Mouse (Mus musculus) intestine, postnatal 0 days (tissue): Measurements from ENCODE around the gene Klrb1. TPM values are rescaled to one million over a fixed set of nuclear protein-coding genes. Genes with fewer than 3 reads are reported as not detected.

Source experiments
- ATAC-seq: fragments of 200-750 bp; cut with Nextera tagmentation; 2 replicates; pipeline ENCODE4 v1.8.0; 2017; ENCODE audit warnings: mild to moderate bottlenecking, moderate TSS enrichment, moderate library complexity
- H3K27ac ChIP-seq: fragments of 300-500 bp; sonication (generic); 2 replicates; pipeline ENCODE4 v1.5.1; 2014; ENCODE audit warnings: mild to moderate bottlenecking, low read depth, low read length, moderate library complexity
- H3K27me3 ChIP-seq: fragments of 300-500 bp; sonication (generic); replicated peaks from 2 replicates; pipeline ENCODE4 v1.6.1; 2014; ENCODE audit warnings: low read length, mixed read lengths; ENCODE audit not compliant: control insufficient read depth, insufficient read depth
- H3K36me3 ChIP-seq: fragments of 300-500 bp; sonication (generic); 2 replicates; pipeline ENCODE4 v1.6.1; 2014; ENCODE audit warnings: mild to moderate bottlenecking, moderate library complexity; ENCODE audit not compliant: control insufficient read depth, insufficient read depth
- H3K4me1 ChIP-seq: fragments of 300-500 bp; sonication (generic); replicated peaks from 2 replicates; pipeline ENCODE4 v1.6.1; 2014; ENCODE audit warnings: antibody characterized with exemption, low read length, mixed read lengths; ENCODE audit not compliant: control insufficient read depth, insufficient read depth
- H3K4me2 ChIP-seq: fragments of 300-500 bp; sonication (generic); replicated peaks from 2 replicates; pipeline ENCODE4 v1.6.1; 2014; ENCODE audit warnings: low read depth, mild to moderate bottlenecking, moderate library complexity
- H3K4me3 ChIP-seq: fragments of 300-500 bp; sonication (generic); 2 replicates; pipeline ENCODE4 v1.5.1; 2014; ENCODE audit warnings: low read depth, low read length
- H3K9ac ChIP-seq: fragments of 300-500 bp; sonication (generic); 2 replicates; pipeline ENCODE4 v1.6.1; 2014; ENCODE audit warnings: mild to moderate bottlenecking, low read depth, low read length
- H3K9me3 ChIP-seq: fragments of 300-500 bp; sonication (generic); 2 replicates; pipeline ENCODE4 v1.6.1; 2016; ENCODE audit warnings: mixed run types; ENCODE audit not compliant: control insufficient read depth
- CTCF ChIP-seq: sonication (generic); IDR thresholded peaks from 2 replicates; pipeline ENCODE4 v1.5.1; 2016; ENCODE audit warnings: low read depth, mild to moderate bottlenecking, control low read depth, antibody characterized with exemption, moderate library complexity
- WGBS: fragments of 180-500 bp; shearing (Covaris S2); extraction: QIAGEN DNeasy Blood & Tissue Kit; methylation state at CpG from one replicate; pipeline ENCODE4 v1.1.7; 2014; 5-methylcytosine and 5-hydroxymethylcytosine counted together
- polyA plus RNA-seq: library from polyadenylated mRNA; unstranded; fragments of >200 nt; fragmentation: Nextera tagmentation; extraction: Ambion mirVana; gene quantifications from 2 replicates; pipeline ENCODE4 v1.2.1, GENCODE M21; 2015

Gene Klrb1
- polyA plus RNA-seq, 1 experiment from 2014 or later = 0.13 TPM

GRCm38 (mm10) chr6:128679574-128679973 lies 43.3 kb downstream of the Klrb1 start:
- H3K27me3 ChIP-seq = no peaks in the 10 kb centered on the region
- no peak for TF ChIP-seq CTCF
- H3K4me1 ChIP-seq = no peaks in the 10 kb centered on the region
- no peak overlapping the region for H3K9ac ChIP-seq
- H3K27ac ChIP-seq = no peak overlapping the region
- peaks cover 7% of the 10 kb centered on the region; the same call in 1 of the 2 replicates for H3K36me3 ChIP-seq
- ATAC-seq = peak; percentile 71
- H3K4me3 ChIP-seq = no peak overlapping the region
- H3K9me3 ChIP-seq = no peaks in the 10 kb centered on the region
- H3K4me2 ChIP-seq = no peak overlapping the region

GRCm38 (mm10) chr6:128669936-128670335 lies 52.9 kb downstream of the Klrb1 start:
- H3K4me2 ChIP-seq = no peak overlapping the region
- no peak overlapping the region for H3K27ac ChIP-seq
- H3K4me3 ChIP-seq = no peak overlapping the region
- no peaks in the 10 kb centered on the region for H3K9me3 ChIP-seq
- WGBS = 48% methylated on average over 4 of the region's 4 CpGs
- no peaks in the 10 kb centered on the region for H3K4me1 ChIP-seq
- H3K36me3 ChIP-seq = peaks cover 11% of the 10 kb centered on the region; the same call in 1 of the 2 replicates
- H3K27me3 ChIP-seq = no peaks in the 10 kb centered on the region
- no peak for TF ChIP-seq CTCF
- no peak for ATAC-seq
- H3K9ac ChIP-seq = no peak overlapping the region

GRCm38 (mm10) chr6:128662206-128662605 lies 60.7 kb downstream of the Klrb1 start, which contains the start of gene Clec2h:
TSS of gene Clec2h (plus strand) at chr6:128662385.
- no peaks in the 10 kb centered on the region for H3K36me3 ChIP-seq
- peak; percentile 73 for TF ChIP-seq CTCF
- H3K4me2 ChIP-seq = peak within 1 kb of the TSS; percentile 57
- H3K4me1 ChIP-seq = 0 out of 2 replicates have a peak, but pooled peaks cover 4% of the 10 kb centered on the region
- peak within 1 kb of the TSS; percentile 91 for H3K27ac ChIP-seq
- 9% methylated on average over 1 of the region's 1 CpGs for WGBS
- peak within 1 kb of the TSS; percentile 34 for H3K4me3 ChIP-seq
- no peaks in the 10 kb centered on the region for H3K27me3 ChIP-seq
- peak; percentile 90 for ATAC-seq
- H3K9me3 ChIP-seq = no peaks in the 10 kb centered on the region
- H3K9ac ChIP-seq = peak within 1 kb of the TSS; percentile 46

GRCm38 (mm10) chr6:128661249-128661648 lies 61.6 kb downstream of the Klrb1 start:
- 58% methylated on average over 1 of the region's 1 CpGs for WGBS
- no peak overlapping the region for H3K4me2 ChIP-seq
- H3K9me3 ChIP-seq = no peaks in the 10 kb centered on the region
- H3K36me3 ChIP-seq = no peaks in the 10 kb centered on the region
- peak overlapping the region; percentile 91 for H3K27ac ChIP-seq
- H3K4me3 ChIP-seq = no peak overlapping the region
- H3K27me3 ChIP-seq = no peaks in the 10 kb centered on the region
- H3K4me1 ChIP-seq = 0 out of 2 replicates have a peak, but pooled peaks cover 4% of the 10 kb centered on the region
- no peak overlapping the region for H3K9ac ChIP-seq
- no peak for TF ChIP-seq CTCF
- ATAC-seq = peak; percentile 86

Other genes with a start within 250 kb of the Klrb1 start
- 0.39 and 0.44 TPM in 2 replicates for gene Pzp, start 196.3 kb downstream of the Klrb1 start, polyA plus RNA-seq
- 1.0 and 2.0 TPM in 2 replicates for gene A2ml1, start 141.5 kb downstream of the Klrb1 start, polyA plus RNA-seq
- gene Klrb1a, start 99.5 kb downstream of the Klrb1 start, polyA plus RNA-seq = not detected in 2 replicates
- 169 and 175 TPM in 2 replicates for gene Clec2h, start 60.7 kb downstream of the Klrb1 start, polyA plus RNA-seq
- gene Klrb1c, start 66.2 kb upstream of the Klrb1 start, polyA plus RNA-seq = 0.21 and 0.27 TPM in 2 replicates
- 0.25 TPM in 1 of 2 replicates, not detected in the other for gene Gm44511, start 103.3 kb upstream of the Klrb1 start, polyA plus RNA-seq
- 0.35 and 0.80 TPM in 2 replicates for gene Klrb1b, start 103.3 kb upstream of the Klrb1 start, polyA plus RNA-seq
- 0.18 and 0.21 TPM in 2 replicates for gene Clec2i, start 164.5 kb upstream of the Klrb1 start, polyA plus RNA-seq
- gene BC035044, start 168.1 kb upstream of the Klrb1 start, polyA plus RNA-seq = 1.2 and 1.4 TPM in 2 replicates
- gene Clec2g, start 211.3 kb upstream of the Klrb1 start, polyA plus RNA-seq = not detected in 2 replicates